Mouse (Mus musculus): Measurements from ENCODE around the gene Mrpl2. TPM values are rescaled to one million over a fixed set of nuclear protein-coding genes. Genes with fewer than 3 reads are reported as not detected.

The Mrpl2 gene
- polyA plus RNA-seq (2014; fragmentation: Illumina TruSeq; extraction: RNeasy Lipid Tissue Mini Kit (QIAGEN cat#74804); ENCODE audit: low read depth, low replicate concordance): 3.4 TPM

DNA sequence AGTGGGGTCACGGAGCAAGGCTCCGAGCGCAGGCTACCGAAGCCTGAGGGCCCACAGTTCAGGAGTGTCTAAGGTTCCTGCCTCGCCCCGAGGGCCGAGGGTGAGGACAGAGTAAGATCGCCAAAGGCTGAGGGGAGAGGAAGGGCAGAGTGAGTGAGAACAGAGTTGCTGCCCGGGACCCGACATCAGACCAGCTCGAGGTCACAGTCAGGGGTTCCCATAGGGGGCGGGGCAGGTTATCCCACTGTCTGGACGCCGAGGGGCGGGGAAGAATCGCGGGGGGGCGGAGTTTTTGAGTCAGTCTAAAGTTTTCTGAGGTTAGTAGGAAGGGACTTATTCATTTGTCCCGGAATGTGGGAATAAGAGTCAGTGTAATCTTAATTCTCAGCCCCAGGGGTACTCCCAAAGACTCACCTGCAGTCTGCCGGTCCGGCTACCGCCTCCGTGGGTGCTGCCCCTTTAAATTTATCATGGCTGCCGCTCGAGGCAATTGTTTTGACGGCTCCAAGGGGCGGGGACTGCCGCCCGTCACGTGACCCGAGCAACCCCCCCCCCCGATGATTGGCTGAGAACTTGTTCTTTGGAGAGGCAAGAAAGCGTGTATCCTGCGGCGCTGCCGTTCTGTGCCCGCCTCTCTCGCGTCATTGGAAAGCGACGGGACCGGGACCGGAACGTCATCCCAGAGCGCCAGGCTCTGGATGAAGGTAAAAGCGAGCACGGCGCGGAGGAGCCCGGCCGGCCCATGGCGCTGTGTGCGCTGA lies at the start of gene Mrpl2, which contains the start of gene Klc4:
TSS of gene Mrpl2 (plus strand) at position 669 of the 761 bp plus-strand sequence.
TSS of gene Klc4 (minus strand) at position 462 of the 761 bp plus-strand sequence.

DNA sequence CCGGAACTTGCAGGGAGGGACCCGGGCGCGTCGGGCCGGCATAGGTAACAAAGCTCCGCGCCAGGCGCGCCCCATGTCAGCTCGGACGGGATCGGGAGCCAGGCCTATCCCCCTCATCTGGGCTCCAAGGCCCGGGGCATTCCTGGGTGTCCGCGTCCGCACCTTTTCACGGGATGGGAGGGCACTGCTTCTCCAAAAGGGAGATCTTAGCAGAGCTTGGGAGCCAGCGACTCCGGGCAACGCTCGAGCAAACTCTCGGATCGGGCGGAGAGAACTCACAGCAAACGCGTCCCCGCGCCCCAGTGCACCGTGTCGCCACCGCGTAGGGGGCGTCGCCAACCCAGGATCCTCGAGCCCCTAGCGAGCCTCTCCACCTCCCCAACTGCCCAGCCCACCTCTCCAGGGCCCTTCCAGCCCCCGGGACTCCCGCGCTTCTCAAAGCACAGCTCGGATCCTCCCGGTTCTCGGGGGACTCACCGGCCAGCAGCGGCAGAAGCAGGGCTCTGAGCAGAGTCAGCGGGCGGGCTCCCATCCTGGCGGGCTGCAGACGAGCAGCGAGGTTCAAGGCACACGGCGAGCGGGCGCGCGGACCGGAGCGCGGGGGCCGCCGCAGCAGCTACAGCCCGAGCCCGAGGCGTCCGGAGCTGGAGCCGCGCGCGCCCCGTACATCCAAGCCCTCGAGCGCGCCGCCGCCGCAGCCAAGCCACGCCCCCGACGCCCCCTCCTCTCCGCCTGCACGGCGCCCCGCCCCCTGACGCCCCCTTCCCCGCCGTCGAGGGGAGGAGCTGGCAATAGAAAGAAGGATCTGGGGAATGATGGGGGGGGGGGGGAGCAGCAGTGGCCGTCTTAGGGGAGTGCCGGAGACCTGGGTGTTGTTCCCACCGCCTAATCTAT lies 17.0 kb upstream of the Mrpl2 start, which contains the start of gene Ptk7:
TSS of gene Ptk7 (minus strand) at position 714 of the 894 bp plus-strand sequence.

GRCm38 (mm10) chr17:46650232-46651031 lies 4.4 kb downstream of the Mrpl2 start, which contains the start of gene Cul7:
Cul7 (plus strand) TSS chr17:46650337.

DNA sequence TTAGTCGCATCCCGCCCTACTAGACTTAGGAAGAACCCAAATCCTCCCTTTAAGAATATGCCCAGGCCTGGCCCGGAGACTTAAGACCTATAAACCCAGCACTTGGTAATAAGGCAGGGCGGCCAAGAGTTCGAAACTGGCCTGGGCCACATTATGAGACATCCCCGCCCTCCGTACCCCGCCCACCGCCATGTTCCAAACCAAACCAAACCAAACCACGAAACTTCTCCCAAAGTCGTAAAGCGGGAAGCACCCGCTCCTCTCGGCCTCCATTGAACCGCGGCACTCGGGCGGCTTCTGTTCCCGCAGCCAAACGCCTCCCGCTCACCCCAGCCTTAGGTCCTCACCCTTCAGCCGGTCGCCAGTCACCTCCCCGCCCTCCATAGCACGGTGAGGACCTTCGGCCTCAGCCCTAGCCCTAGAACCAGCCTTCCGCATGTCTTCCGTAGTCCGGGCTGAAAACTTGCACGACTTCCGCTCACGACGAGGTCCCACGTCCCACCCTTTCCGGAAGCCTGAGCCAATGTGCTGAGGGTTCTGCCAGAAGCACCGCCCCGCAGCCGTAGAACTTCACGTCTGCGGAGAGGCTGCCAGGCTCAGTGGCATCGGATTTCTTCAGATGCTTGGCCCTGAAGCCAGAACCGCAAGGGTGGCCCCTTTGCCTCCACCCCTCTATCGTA lies 28.0 kb downstream of the Mrpl2 start, which contains the start of gene Rrp36:
TSS of gene Rrp36 (minus strand) at position 503 of the 680 bp plus-strand sequence.

DNA sequence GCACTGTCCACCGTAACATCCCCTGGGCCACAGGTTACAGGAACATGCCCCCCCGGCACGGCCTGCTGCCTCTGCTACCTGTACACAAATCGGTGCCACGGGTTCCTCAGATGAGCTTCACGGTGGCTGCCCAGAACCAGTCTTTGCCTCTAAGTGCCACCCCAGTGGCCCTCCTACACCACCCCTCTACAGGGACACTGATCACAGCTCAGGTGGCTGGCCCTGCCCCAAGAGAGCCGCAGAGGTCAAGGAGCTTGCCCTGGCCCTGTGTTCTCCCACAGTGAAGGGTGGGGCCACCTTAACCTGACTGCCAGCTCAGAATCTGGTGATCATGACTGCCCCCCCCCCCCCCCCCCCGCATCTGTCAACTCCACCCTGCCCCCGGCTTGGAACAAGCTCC lies 32.4 kb downstream of the Mrpl2 start, which contains the start of gene Mea1:
TSS of gene Mea1 (plus strand) at position 378 of the 400 bp plus-strand sequence.

DNA sequence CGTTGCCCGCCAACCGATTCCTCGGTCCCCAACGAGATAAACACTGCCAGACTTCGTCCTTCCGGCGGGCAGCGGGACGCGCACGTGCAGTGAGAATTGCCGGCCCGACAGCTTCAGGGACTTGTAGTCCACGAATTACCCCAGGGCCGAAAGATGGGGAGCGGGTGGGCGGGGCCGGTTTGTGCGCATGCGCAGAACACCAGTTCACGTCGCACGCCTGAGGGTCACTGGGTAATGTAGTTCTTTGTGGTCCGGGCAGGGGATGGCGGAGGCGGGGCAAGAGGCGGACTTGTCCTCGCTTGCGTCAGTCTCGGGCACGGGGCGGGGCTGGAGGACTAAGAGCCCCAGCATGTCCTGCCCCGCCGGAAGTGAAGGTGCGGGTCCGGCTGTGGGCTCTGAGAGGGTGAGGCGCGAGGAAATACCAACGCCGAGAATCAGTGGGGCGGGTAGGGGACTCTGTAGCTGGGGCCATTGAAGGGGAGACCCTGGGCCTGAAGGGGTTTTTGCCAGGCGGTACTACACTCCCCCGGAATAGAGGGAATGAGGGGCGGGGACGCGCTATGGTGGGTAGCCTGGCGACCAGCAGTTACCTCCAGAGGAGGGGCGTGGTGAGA lies 34.8 kb downstream of the Mrpl2 start, which contains the start of gene Klhdc3:
TSS of gene Klhdc3 (minus strand) at position 155 of the 614 bp plus-strand sequence.

Other genes starting within 250 kb of the Mrpl2 start
- gene Crip3, start 217.3 kb upstream of the Mrpl2 start, polyA plus RNA-seq (2014; fragmentation: Illumina TruSeq; extraction: RNeasy Lipid Tissue Mini Kit (QIAGEN cat#74804); ENCODE audit: low read depth, low replicate concordance): not detected
- gene Slc22a7, start 207.8 kb upstream of the Mrpl2 start, polyA plus RNA-seq (2014; fragmentation: Illumina TruSeq; extraction: RNeasy Lipid Tissue Mini Kit (QIAGEN cat#74804); ENCODE audit: low read depth, low replicate concordance): not detected
- gene Ttbk1, start 158.6 kb upstream of the Mrpl2 start, polyA plus RNA-seq (2014; fragmentation: Illumina TruSeq; extraction: RNeasy Lipid Tissue Mini Kit (QIAGEN cat#74804); ENCODE audit: low read depth, low replicate concordance): not detected
- gene Dnph1, start 149.5 kb upstream of the Mrpl2 start, polyA plus RNA-seq (2014; fragmentation: Illumina TruSeq; extraction: RNeasy Lipid Tissue Mini Kit (QIAGEN cat#74804); ENCODE audit: low read depth, low replicate concordance): 1.6 TPM
- gene Cul9, start 99.8 kb upstream of the Mrpl2 start, polyA plus RNA-seq (2014; fragmentation: Illumina TruSeq; extraction: RNeasy Lipid Tissue Mini Kit (QIAGEN cat#74804); ENCODE audit: low read depth, low replicate concordance): 1.3 TPM
- gene Srf, start 90.1 kb upstream of the Mrpl2 start, polyA plus RNA-seq (2014; fragmentation: Illumina TruSeq; extraction: RNeasy Lipid Tissue Mini Kit (QIAGEN cat#74804); ENCODE audit: low read depth, low replicate concordance): not detected
- gene Ptk7, start 16.7 kb upstream of the Mrpl2 start, polyA plus RNA-seq (2014; fragmentation: Illumina TruSeq; extraction: RNeasy Lipid Tissue Mini Kit (QIAGEN cat#74804); ENCODE audit: low read depth, low replicate concordance): 0.41 TPM
- gene Klc4, start 207 bp upstream of the Mrpl2 start, polyA plus RNA-seq (2014; fragmentation: Illumina TruSeq; extraction: RNeasy Lipid Tissue Mini Kit (QIAGEN cat#74804); ENCODE audit: low read depth, low replicate concordance): not detected
- gene Cul7, start 4.1 kb downstream of the Mrpl2 start, polyA plus RNA-seq (2014; fragmentation: Illumina TruSeq; extraction: RNeasy Lipid Tissue Mini Kit (QIAGEN cat#74804); ENCODE audit: low read depth, low replicate concordance): 0.41 TPM
- gene Rrp36, start 28.1 kb downstream of the Mrpl2 start, polyA plus RNA-seq (2014; fragmentation: Illumina TruSeq; extraction: RNeasy Lipid Tissue Mini Kit (QIAGEN cat#74804); ENCODE audit: low read depth, low replicate concordance): 4.2 TPM
- 5.2 TPM for gene Mea1, start 32.6 kb downstream of the Mrpl2 start, polyA plus RNA-seq (2014; fragmentation: Illumina TruSeq; extraction: RNeasy Lipid Tissue Mini Kit (QIAGEN cat#74804); ENCODE audit: low read depth, low replicate concordance)
- gene Klhdc3, start 34.7 kb downstream of the Mrpl2 start, polyA plus RNA-seq (2014; fragmentation: Illumina TruSeq; extraction: RNeasy Lipid Tissue Mini Kit (QIAGEN cat#74804); ENCODE audit: low read depth, low replicate concordance): 3.8 TPM
- gene Ppp2r5d, start 58.9 kb downstream of the Mrpl2 start, polyA plus RNA-seq (2014; fragmentation: Illumina TruSeq; extraction: RNeasy Lipid Tissue Mini Kit (QIAGEN cat#74804); ENCODE audit: low read depth, low replicate concordance): 11.0 TPM
- 0.82 TPM for gene Pex6, start 65.2 kb downstream of the Mrpl2 start, polyA plus RNA-seq (2014; fragmentation: Illumina TruSeq; extraction: RNeasy Lipid Tissue Mini Kit (QIAGEN cat#74804); ENCODE audit: low read depth, low replicate concordance)
- gene Gnmt, start 82.9 kb downstream of the Mrpl2 start, polyA plus RNA-seq (2014; fragmentation: Illumina TruSeq; extraction: RNeasy Lipid Tissue Mini Kit (QIAGEN cat#74804); ENCODE audit: low read depth, low replicate concordance): not detected
- gene Cnpy3, start 106.0 kb downstream of the Mrpl2 start, polyA plus RNA-seq (2014; fragmentation: Illumina TruSeq; extraction: RNeasy Lipid Tissue Mini Kit (QIAGEN cat#74804); ENCODE audit: low read depth, low replicate concordance): 1.2 TPM
- gene Ptcra, start 117.5 kb downstream of the Mrpl2 start, polyA plus RNA-seq (2014; fragmentation: Illumina TruSeq; extraction: RNeasy Lipid Tissue Mini Kit (QIAGEN cat#74804); ENCODE audit: low read depth, low replicate concordance): not detected
- gene 2310039H08Rik, start 126.4 kb downstream of the Mrpl2 start, polyA plus RNA-seq (2014; fragmentation: Illumina TruSeq; extraction: RNeasy Lipid Tissue Mini Kit (QIAGEN cat#74804); ENCODE audit: low read depth, low replicate concordance): 28.8 TPM
- 34.1 TPM for gene Rpl7l1, start 136.4 kb downstream of the Mrpl2 start, polyA plus RNA-seq (2014; fragmentation: Illumina TruSeq; extraction: RNeasy Lipid Tissue Mini Kit (QIAGEN cat#74804); ENCODE audit: low read depth, low replicate concordance)
- gene Bicral, start 212.3 kb downstream of the Mrpl2 start, polyA plus RNA-seq (2014; fragmentation: Illumina TruSeq; extraction: RNeasy Lipid Tissue Mini Kit (QIAGEN cat#74804); ENCODE audit: low read depth, low replicate concordance): 9.7 TPM
- gene Tbcc, start 244.5 kb downstream of the Mrpl2 start, polyA plus RNA-seq (2014; fragmentation: Illumina TruSeq; extraction: RNeasy Lipid Tissue Mini Kit (QIAGEN cat#74804); ENCODE audit: low read depth, low replicate concordance): 0.87 TPM

Measured in adrenal gland, adult 10 weeks (tissue).